22 mouse cellular contexts compared by ENCODE assay signal in genomic region chr13:36383236-36383635, GRCm38 (mm10).
DNase-seq lines count a peak whose midpoint lies in the region; ATAC-seq and TF ChIP-seq lines count a peak whose summit lies in the region.
"Had no signal": no experiment of that assay in that cellular context is flagged by ENCODE, and none has a peak within 500 bp of the region (broad histone marks: within the 10 kb centered on the region; RNA-seq: fewer than 3 reads in every experiment).

No protein-coding gene starts in this region.

- DNase-seq in kidney, adult 2 months, result peak; percentile 8
- DNase-seq in liver, adult 2 months (ENCODE audit: extremely low read depth, low read depth, low spot score), result peak; percentile 56
- no peak for DNase-seq in liver, embryonic 11.5 days (ENCODE audit: low spot score)
- DNase-seq: adrenal gland, adult 2 months; adrenal gland, adult 8-10 months; adrenal gland, postnatal 10 days; adrenal gland, postnatal 14 days; adrenal gland, postnatal 25 days; adrenal gland, postnatal 36 days; B cell, adult 2 months; cerebellum, adult 11 months; cerebellum, adult 11-12 months had no signal

- no peak overlapping the region for H3K9ac ChIP-seq in intestine, embryonic 16.5 days (ENCODE audit: low read depth, low read length)
- no peak overlapping the region for H3K9ac ChIP-seq in intestine, postnatal 0 days (ENCODE audit: low read depth, low read length)
- H3K9ac ChIP-seq in kidney, embryonic 16.5 days (replicated peaks; ENCODE audit: low read length), result no peak overlapping the region
- H3K9ac ChIP-seq in liver, adult 2 months (ENCODE audit: low read depth, low read length), result no peak overlapping the region
- no peak overlapping the region for H3K9ac ChIP-seq in liver, embryonic 12.5 days
- H3K9ac ChIP-seq in liver, embryonic 16.5 days (ENCODE audit: low read depth, low read length), result no peak overlapping the region
- no peak overlapping the region for H3K9ac ChIP-seq in liver, embryonic 11.5 days (ENCODE audit: low read depth, low read length)

- H3K4me1 ChIP-seq in intestine, embryonic 16.5 days (ENCODE audit: control insufficient read depth, insufficient read depth, low read length), result no peaks in the 10 kb centered on the region
- H3K4me1 ChIP-seq in intestine, postnatal 0 days (replicated peaks; ENCODE audit: control insufficient read depth, insufficient read depth, low read length), result no peaks in the 10 kb centered on the region
- peaks cover 7% of the 10 kb centered on the region; the same call in 1 of the 2 replicates for H3K4me1 ChIP-seq in kidney, adult 2 months (ENCODE audit: control insufficient read depth, insufficient read depth, low read length)
- no peaks in the 10 kb centered on the region for H3K4me1 ChIP-seq in kidney, embryonic 16.5 days (ENCODE audit: insufficient read depth, low read length)
- H3K4me1 ChIP-seq in liver, adult 2 months (ENCODE audit: control insufficient read depth, insufficient read depth, low read length), result peaks cover 4% of the 10 kb centered on the region
- no peaks in the 10 kb centered on the region for H3K4me1 ChIP-seq in liver, embryonic 12.5 days
- no peaks in the 10 kb centered on the region; the same call in 1 of the 2 replicates for H3K4me1 ChIP-seq in liver, embryonic 16.5 days (ENCODE audit: control insufficient read depth, low read depth, low read length)
- no peaks in the 10 kb centered on the region for H3K4me1 ChIP-seq in liver, embryonic 11.5 days (replicated peaks; ENCODE audit: control insufficient read depth, insufficient read depth, low read length)

- H3K27ac ChIP-seq in intestine, embryonic 16.5 days (ENCODE audit: low read length), result no peak overlapping the region
- no peak overlapping the region for H3K27ac ChIP-seq in intestine, postnatal 0 days (ENCODE audit: low read depth, low read length)
- no peak overlapping the region for H3K27ac ChIP-seq in kidney, adult 2 months (ENCODE audit: insufficient read depth, low read depth, low read length)
- no peak overlapping the region for H3K27ac ChIP-seq in kidney, embryonic 16.5 days (ENCODE audit: low read length)
- no peak overlapping the region for H3K27ac ChIP-seq in liver, adult 2 months (replicated peaks; ENCODE audit: insufficient read depth, low read depth, low read length)
- H3K27ac ChIP-seq in liver, embryonic 12.5 days, result no peak overlapping the region
- no peak overlapping the region for H3K27ac ChIP-seq in liver, embryonic 16.5 days (ENCODE audit: low read length)
- no peak overlapping the region for H3K27ac ChIP-seq in liver, embryonic 11.5 days (ENCODE audit: low read depth, low read length)

- WGBS in intestine, embryonic 16.5 days, result 69% methylated on average over 2 of the region's 2 CpGs
- WGBS in intestine, postnatal 0 days, result 57% methylated on average over 2 of the region's 2 CpGs
- 74% methylated on average over 2 of the region's 2 CpGs for WGBS in kidney, adult 2 months
- WGBS in kidney, embryonic 16.5 days, result 79% methylated on average over 2 of the region's 2 CpGs
- WGBS in liver, adult 2 months, result 62% methylated on average over 2 of the region's 2 CpGs
- 61% methylated on average over 2 of the region's 2 CpGs for WGBS in liver, embryonic 12.5 days (ENCODE audit: insufficient replicate concordance)
- 55% methylated on average over 2 of the region's 2 CpGs for WGBS in liver, embryonic 16.5 days (ENCODE audit: insufficient replicate concordance)
- WGBS in liver, embryonic 11.5 days, result 81% methylated on average over 2 of the region's 2 CpGs

- no peaks in the 10 kb centered on the region for H3K27me3 ChIP-seq in intestine, embryonic 16.5 days (replicated peaks; ENCODE audit: control insufficient read depth, insufficient read depth, low read length)
- no peaks in the 10 kb centered on the region for H3K27me3 ChIP-seq in intestine, postnatal 0 days (replicated peaks; ENCODE audit: control insufficient read depth, insufficient read depth, low read length)
- H3K27me3 ChIP-seq in kidney, adult 2 months (replicated peaks; ENCODE audit: control insufficient read depth, insufficient read depth, low read length), result no peaks in the 10 kb centered on the region
- H3K27me3 ChIP-seq in kidney, embryonic 16.5 days (ENCODE audit: insufficient read depth, low read length), result no peaks in the 10 kb centered on the region
- H3K27me3 ChIP-seq in liver, adult 2 months (ENCODE audit: control insufficient read depth, insufficient read depth, low read length), result no peaks in the 10 kb centered on the region
- no peaks in the 10 kb centered on the region for H3K27me3 ChIP-seq in liver, embryonic 12.5 days (replicated peaks)
- H3K27me3 ChIP-seq in liver, embryonic 16.5 days (ENCODE audit: control insufficient read depth, insufficient read depth, low read depth, low read length), result no peaks in the 10 kb centered on the region
- no peaks in the 10 kb centered on the region for H3K27me3 ChIP-seq in liver, embryonic 11.5 days (replicated peaks; ENCODE audit: control insufficient read depth, insufficient read depth, low read length)
- H3K27me3 ChIP-seq: CH12.LX, Patski had no signal

- H3K4me3 ChIP-seq in intestine, embryonic 16.5 days (ENCODE audit: low read length), result no peak overlapping the region
- H3K4me3 ChIP-seq in intestine, postnatal 0 days (ENCODE audit: low read depth, low read length), result no peak overlapping the region
- H3K4me3 ChIP-seq in kidney, adult 2 months (ENCODE audit: insufficient read depth, low read depth, low read length), result no peak overlapping the region
- no peak overlapping the region for H3K4me3 ChIP-seq in kidney, embryonic 16.5 days (ENCODE audit: low read length)
- H3K4me3 ChIP-seq in liver, adult 2 months (ENCODE audit: insufficient read depth, low read depth, low read length), result no peak overlapping the region
- no peak overlapping the region for H3K4me3 ChIP-seq in liver, embryonic 12.5 days
- H3K4me3 ChIP-seq in liver, embryonic 16.5 days (ENCODE audit: low read depth, low read length), result no peak overlapping the region
- H3K4me3 ChIP-seq in liver, embryonic 11.5 days (ENCODE audit: low read depth, low read length), result no peak overlapping the region

- peak; percentile 56; the same call in 1 of the 2 replicates for ATAC-seq in intestine, embryonic 16.5 days
- ATAC-seq in intestine, postnatal 0 days, result no peak
- ATAC-seq in kidney, embryonic 16.5 days (ENCODE audit: low FRiP score, low TSS enrichment), result no peak
- ATAC-seq in liver, embryonic 12.5 days, result no peak
- ATAC-seq in liver, embryonic 16.5 days (ENCODE audit: low read depth), result 0 out of 2 replicates have a peak, but pooled peaks have one; percentile 32
- no peak for ATAC-seq in liver, embryonic 11.5 days (replicated peaks; ENCODE audit: low FRiP score)
- ATAC-seq: activated CD4-positive, CD25-positive, alpha-beta regulatory T cell, adult 4 months; CD4-positive, CD25-positive, alpha-beta regulatory T cell, adult 4 months; Patski had no signal

- H3K4me2 ChIP-seq in intestine, embryonic 16.5 days (ENCODE audit: low read depth, low read length), result no peak overlapping the region
- no peak overlapping the region for H3K4me2 ChIP-seq in intestine, postnatal 0 days (replicated peaks; ENCODE audit: low read depth)
- H3K4me2 ChIP-seq in kidney, embryonic 16.5 days (replicated peaks; ENCODE audit: low read depth, low read length), result no peak overlapping the region
- no peak overlapping the region for H3K4me2 ChIP-seq in liver, embryonic 12.5 days
- no peak overlapping the region for H3K4me2 ChIP-seq in liver, embryonic 16.5 days (ENCODE audit: low read depth, low read length)
- H3K4me2 ChIP-seq in liver, embryonic 11.5 days, result no peak overlapping the region

- no peaks in the 10 kb centered on the region for H3K79me2 ChIP-seq in liver, adult 2 months (ENCODE audit: control insufficient read depth, insufficient read depth, low read length)

- no peak for TF ChIP-seq CTCF in intestine, postnatal 0 days (IDR thresholded peaks at IDR 0.05; ENCODE audit: low read depth)
- TF ChIP-seq CTCF in kidney, adult 2 months (conservative IDR thresholded peaks at IDR 0.05; ENCODE audit: insufficient read depth, insufficient read length, low read depth, low read length), result no peak
- no peak for TF ChIP-seq CTCF in liver, adult 2 months (IDR thresholded peaks at IDR 0.05; ENCODE audit: low read depth, low read length)

- no peak for TF ChIP-seq POLR2A in kidney, adult 2 months (IDR thresholded peaks at IDR 0.05; ENCODE audit: low read depth, low read length)
- no peak for TF ChIP-seq POLR2A in liver, adult 2 months (IDR thresholded peaks at IDR 0.05; ENCODE audit: extremely low read depth, insufficient read depth, low read length)

- no peaks in the 10 kb centered on the region for H3K9me3 ChIP-seq in intestine, embryonic 16.5 days (ENCODE audit: control insufficient read depth, low read length)
- no peaks in the 10 kb centered on the region for H3K9me3 ChIP-seq in intestine, postnatal 0 days (ENCODE audit: control insufficient read depth)
- no peaks in the 10 kb centered on the region for H3K9me3 ChIP-seq in kidney, embryonic 16.5 days (ENCODE audit: low read length)
- no peaks in the 10 kb centered on the region for H3K9me3 ChIP-seq in liver, embryonic 12.5 days (replicated peaks)
- no peaks in the 10 kb centered on the region for H3K9me3 ChIP-seq in liver, embryonic 16.5 days (replicated peaks; ENCODE audit: control insufficient read depth, low read length)
- H3K9me3 ChIP-seq in liver, embryonic 11.5 days (ENCODE audit: control insufficient read depth, low read length), result no peaks in the 10 kb centered on the region
- H3K9me3 ChIP-seq: G1E had no signal

- no peaks in the 10 kb centered on the region for H3K36me3 ChIP-seq in intestine, embryonic 16.5 days (ENCODE audit: control insufficient read depth, insufficient read depth, low read length)
- no peaks in the 10 kb centered on the region for H3K36me3 ChIP-seq in intestine, postnatal 0 days (ENCODE audit: control insufficient read depth, insufficient read depth)
- H3K36me3 ChIP-seq in kidney, adult 2 months (ENCODE audit: control insufficient read depth, insufficient read depth, low read length), result no peaks in the 10 kb centered on the region
- no peaks in the 10 kb centered on the region for H3K36me3 ChIP-seq in kidney, embryonic 16.5 days (ENCODE audit: insufficient read depth, low read length)
- 0 out of 2 replicates have a peak, but pooled peaks cover 2% of the 10 kb centered on the region for H3K36me3 ChIP-seq in liver, adult 2 months (ENCODE audit: control insufficient read depth, insufficient read depth, low read length)
- H3K36me3 ChIP-seq in liver, embryonic 12.5 days, result no peaks in the 10 kb centered on the region
- no peaks in the 10 kb centered on the region for H3K36me3 ChIP-seq in liver, embryonic 16.5 days (ENCODE audit: control insufficient read depth, insufficient read depth)
- H3K36me3 ChIP-seq in liver, embryonic 11.5 days (ENCODE audit: control insufficient read depth, insufficient read depth, low read length), result no peaks in the 10 kb centered on the region

Comparison
In these comparisons a context has a peak if more than half of its experiments do, and no peak if none do; other contexts are left out.
1. ATAC-seq: peak in intestine, embryonic 16.5 days (single experiment) and liver, embryonic 16.5 days (single experiment); none in intestine, postnatal 0 days (single experiment), kidney, embryonic 16.5 days (single experiment), liver, embryonic 12.5 days (single experiment) and liver, embryonic 11.5 days (single experiment).